Mouse (Mus musculus): ENCODE results near the gene Padi1.

DNA sequence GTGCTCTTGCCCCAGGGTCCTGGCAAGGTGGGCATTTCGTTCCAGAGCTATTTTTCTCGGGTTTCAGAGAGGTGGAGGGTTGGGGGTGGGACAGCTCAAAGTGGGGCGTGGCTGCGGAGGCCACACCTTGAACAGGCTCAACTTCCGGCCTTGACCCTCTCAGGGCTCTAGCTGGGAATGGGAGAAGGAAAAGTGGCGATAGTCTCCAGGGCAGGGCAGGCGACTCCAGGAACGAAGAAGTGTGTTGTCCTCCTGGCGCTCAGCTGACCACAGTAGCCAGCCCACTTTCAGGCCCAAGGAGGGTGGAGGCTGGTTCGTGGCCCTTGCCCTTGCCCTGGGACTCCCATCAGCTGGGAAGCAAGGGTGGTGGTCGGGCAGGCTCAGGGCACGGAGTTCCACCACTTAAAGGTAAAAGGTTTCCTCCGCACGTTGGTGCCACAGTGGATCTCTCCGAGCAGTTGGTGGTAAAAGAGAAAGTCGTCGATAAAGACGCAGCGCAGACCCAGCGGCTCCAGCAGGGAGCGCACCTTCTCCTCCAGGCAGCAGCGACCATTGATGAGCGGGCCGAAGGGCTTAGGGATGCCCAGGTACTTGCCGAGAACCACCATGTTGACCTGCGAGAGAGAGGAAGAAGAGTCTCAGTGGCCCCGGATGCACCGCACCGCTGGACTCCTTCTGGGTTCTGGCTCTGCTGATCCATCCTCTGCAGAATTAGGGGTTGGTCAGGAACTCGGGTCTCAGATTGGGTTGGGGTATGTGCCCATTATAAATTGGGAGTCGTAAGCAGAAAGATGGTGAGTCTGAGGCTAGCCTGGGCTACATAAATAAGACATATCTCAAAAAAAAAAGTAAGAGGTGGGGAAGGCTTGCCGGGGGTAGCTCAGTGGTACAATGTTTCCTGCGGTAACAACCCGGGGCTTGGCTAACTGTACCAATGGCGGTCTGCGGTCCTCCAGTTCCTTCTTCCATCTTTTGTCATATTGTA, 31.0 kb downstream of the Padi1 start:
- TF ChIP-seq GATA1 (IDR thresholded peaks at IDR 0.05; ENCODE audit: borderline replicate concordance, low read length) = no peak
- no peak for TF ChIP-seq FLI1 (IDR thresholded peaks at IDR 0.05; ENCODE audit: low read length)
